Mouse (Mus musculus) stomach, postnatal 0 days (tissue): ENCODE results near the gene Iars.

ENCODE experiments used
- CTCF ChIP-seq: IDR thresholded peaks from 2 replicates; pipeline ENCODE4 v1.5.1; 2016; ENCODE audit warnings: antibody characterized with exemption, low read depth, mild to moderate bottlenecking, moderate library complexity
- EP300 ChIP-seq: optimal IDR thresholded peaks from 2 replicates; pipeline ENCODE3; 2016; ENCODE audit warnings: antibody characterized with exemption

DNA sequence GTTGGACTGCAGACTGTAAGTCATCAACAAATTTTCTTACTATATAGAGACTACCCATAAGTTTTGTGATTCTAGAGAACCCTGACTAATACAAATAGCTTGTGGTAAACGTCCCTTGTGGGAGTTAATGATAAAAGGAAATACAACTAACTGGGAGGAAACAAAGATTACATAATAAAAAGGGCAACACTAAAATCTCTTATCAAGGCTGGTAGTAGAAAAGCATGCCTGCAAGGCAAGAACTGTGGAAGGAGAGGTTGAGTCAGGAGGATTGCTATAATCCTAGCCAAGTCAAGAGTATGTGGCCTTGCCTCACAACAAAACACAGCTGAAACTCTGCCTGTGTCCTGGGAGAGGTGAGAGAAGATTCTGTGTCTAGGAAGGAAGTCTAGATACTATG lies 78.8 kb downstream of the Iars start:
- TF ChIP-seq CTCF (no peak), EP300 (no peak)
